Mouse (Mus musculus) liver, embryonic 14 days (tissue): ENCODE measurements around the gene Pnma1. TPM values are rescaled to one million over a fixed set of nuclear protein-coding genes. Genes with fewer than 3 reads are reported as not detected.

Experiments used
- polyA plus RNA-seq: library from polyadenylated mRNA; depleted of rRNA; stranded (reverse); fragments of >200 nt; gene quantifications from 2 replicates; pipeline ENCODE4 v1.2.3, GENCODE M21; 2012; rRNA removed

The Pnma1 gene
- polyA plus RNA-seq: 0.12 TPM in 2 replicates

DNA sequence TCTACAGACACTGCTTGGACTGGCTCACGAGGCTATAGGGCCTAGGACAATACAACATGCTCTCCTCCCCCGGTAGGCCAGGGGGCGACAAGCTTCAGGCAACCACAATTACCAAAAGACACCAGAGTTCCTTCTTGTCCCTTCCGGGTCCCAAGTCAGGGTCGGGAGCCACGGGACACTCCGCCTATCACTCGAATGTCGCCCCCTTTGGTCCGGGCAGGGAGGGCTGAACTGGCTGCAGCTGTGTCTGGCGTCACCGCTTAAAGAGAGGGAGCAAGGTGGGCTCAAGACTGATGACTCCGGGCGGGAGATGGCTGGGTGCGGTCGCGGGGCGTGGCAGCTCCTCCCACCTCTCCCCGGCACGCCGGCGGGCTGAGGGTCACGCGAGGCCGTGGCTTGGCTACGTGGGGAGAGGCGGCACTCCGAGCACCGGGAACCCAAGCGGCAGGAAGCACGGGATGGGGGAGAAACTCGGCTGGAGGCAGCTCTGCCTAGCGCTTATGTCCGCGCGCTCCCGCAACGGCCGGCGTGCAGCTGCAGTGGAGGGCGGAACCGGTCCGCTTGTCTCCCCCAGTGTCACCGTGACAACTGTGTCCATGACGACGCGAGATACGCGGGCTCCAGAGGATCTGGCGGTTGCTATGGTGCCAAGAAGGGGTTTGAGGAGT is at the start of gene Pnma1:
Gene Pnma1 (minus strand): TSS at position 536 of the 668 bp plus-strand sequence.

DNA sequence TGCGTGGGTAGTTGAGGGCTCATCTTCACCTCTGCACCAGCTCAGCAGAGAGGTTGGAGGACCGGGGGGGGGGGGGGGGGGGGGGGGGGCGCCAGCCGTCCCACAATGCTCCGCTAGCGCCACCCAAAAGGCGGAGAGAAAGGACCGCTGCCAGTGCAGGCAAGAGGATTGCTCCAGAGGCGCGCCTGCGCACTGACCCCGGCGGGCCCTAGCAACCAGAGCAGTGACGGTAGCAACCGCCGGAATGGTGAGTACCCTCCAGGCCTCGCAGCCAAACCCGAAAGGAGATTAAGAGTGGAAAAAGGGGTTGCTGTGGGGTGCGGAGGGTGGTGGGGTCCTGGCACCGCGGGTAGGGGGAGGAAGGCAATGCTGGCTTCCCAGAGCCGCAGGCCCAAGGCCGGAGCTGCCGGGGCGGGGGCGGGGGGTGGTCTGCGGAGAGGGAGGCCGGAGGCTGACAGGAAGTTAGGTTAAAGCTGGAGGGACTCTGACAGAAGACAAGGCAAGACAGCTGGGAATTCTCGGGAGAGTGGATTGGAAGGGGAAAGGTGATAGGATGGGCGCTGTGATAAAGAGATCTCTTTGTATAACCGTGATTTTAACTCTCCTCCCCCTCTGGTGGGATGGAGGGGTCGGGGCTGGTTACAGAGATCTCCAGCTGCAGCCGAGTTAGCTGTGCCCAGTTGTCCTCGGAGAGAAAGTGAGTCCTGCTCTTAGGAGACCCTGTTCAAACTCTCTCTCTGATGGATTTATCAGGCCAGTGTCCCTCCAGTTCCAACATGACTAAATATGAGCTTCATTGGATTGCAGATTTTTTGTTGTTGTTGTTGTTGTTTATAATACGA is 33.9 kb downstream of the Pnma1 start, which contains the start of gene Dnal1:
Gene Dnal1 (plus strand): TSS at position 214 of the 842 bp plus-strand sequence.

DNA sequence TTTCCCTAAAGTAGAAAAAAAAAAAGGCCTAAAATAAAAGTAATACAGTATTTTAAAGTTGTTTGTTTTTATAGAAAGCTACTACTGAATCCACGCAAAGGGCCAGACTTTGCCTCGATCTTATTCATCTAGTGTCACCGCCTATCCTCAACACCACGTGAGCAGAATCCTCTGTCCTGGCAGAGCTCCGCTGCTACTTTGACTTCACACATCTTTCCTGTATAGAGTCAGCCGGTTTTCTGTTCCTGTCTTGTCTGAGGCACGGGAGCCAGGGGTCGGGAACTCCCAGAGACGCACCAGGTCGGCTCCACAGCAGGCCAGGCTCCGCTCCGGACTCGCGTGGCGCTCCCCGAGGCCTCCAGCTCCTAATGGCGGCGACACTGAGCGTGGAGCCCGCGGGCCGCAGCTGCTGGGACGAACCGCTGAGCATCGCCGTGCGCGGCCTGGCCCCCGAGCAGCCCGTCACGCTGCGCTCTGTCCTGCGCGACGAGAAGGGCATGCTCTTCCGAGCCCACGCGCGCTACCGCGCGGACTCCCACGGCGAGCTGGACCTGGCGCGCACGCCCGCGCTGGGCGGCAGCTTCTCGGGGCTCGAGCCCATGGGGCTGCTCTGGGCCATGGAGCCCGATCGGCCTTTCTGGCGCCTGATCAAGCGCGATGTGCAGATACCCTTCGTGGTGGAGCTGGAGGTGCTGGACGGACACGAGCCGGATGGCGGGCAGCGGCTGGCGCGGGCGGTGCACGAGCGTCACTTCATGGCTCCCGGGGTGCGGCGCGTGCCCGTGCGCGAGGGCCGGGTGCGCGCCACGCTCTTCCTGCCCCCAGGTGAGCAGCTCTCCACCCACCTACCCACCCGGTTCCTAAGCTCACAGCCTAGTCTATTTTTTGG is 47.4 kb downstream of the Pnma1 start, which contains the start of gene Acot6:
Gene Acot6 (plus strand): TSS at position 51 of the 889 bp plus-strand sequence.

Other genes starting within 250 kb of the Pnma1 start
- gene Numb, start 226.6 kb downstream of the Pnma1 start, polyA plus RNA-seq: 11.8 and 13.5 TPM in 2 replicates
- 6.0 and 7.4 TPM in 2 replicates for gene Riox1, start 197.9 kb downstream of the Pnma1 start, polyA plus RNA-seq
- not detected in 2 replicates for gene Heatr4, start 163.6 kb downstream of the Pnma1 start, polyA plus RNA-seq
- gene Acot2, start 160.6 kb downstream of the Pnma1 start, polyA plus RNA-seq: 2.5 and 3.4 TPM in 2 replicates
- gene Acot1, start 139.0 kb downstream of the Pnma1 start, polyA plus RNA-seq: 11.4 and 16.9 TPM in 2 replicates
- gene Acot4, start 110.1 kb downstream of the Pnma1 start, polyA plus RNA-seq: 4.4 and 5.2 TPM in 2 replicates
- gene Gm49366, start 109.6 kb downstream of the Pnma1 start, polyA plus RNA-seq: not detected in 2 replicates
- gene Acot3, start 96.3 kb downstream of the Pnma1 start, polyA plus RNA-seq: 2.4 and 2.8 TPM in 2 replicates
- gene Acot5, start 79.2 kb downstream of the Pnma1 start, polyA plus RNA-seq: not detected in 2 replicates
- 0.87 and 0.93 TPM in 2 replicates for gene Acot6, start 47.8 kb downstream of the Pnma1 start, polyA plus RNA-seq
- gene Dnal1, start 34.1 kb downstream of the Pnma1 start, polyA plus RNA-seq: 0.40 and 0.42 TPM in 2 replicates
- gene Elmsan1, start 70.4 kb upstream of the Pnma1 start, polyA plus RNA-seq: 3.6 and 4.5 TPM in 2 replicates
- gene Ptgr2, start 136.7 kb upstream of the Pnma1 start, polyA plus RNA-seq: 13.1 and 14.9 TPM in 2 replicates
- 22.3 and 26.6 TPM in 2 replicates for gene Zfp410, start 168.4 kb upstream of the Pnma1 start, polyA plus RNA-seq
- 17.9 and 20.9 TPM in 2 replicates for gene Coq6, start 213.2 kb upstream of the Pnma1 start, polyA plus RNA-seq
- 1.8 TPM in 2 replicates for gene Fam161b, start 213.3 kb upstream of the Pnma1 start, polyA plus RNA-seq